ENCODE assay signal across 8 mouse cellular contexts in the genomic region with DNA sequence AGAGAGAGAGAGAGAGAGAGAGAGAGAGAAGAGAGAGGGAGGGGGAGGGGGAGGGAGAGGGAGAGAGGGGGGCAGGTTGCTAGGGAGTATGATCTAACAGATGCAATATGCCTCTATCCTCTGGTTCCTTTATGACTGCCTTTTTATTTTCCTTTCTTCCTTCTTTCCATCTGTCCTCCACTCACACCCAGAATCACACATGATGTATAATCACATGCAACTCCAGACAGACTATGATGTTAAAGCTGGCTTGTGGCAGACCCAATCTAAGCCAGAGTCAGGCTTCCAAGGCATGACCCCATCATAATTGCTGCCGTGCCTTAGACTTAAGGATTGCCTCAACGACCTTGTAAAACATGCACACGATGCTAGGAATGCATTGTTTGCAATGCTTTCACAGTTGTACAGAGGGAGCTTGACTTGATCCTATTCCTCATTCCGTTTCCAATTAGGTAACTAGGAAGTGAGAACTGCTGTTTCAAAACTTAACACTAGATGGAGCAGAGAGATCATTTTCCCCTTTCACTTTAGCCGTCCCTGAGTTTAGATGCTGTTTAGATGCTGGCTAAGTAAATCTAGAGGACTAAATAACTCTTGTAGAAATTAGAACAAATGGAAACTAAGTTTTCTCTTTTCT. TPM values are rescaled to one million over a fixed set of nuclear protein-coding genes. Genes with fewer than 3 reads are reported as not detected.
DNase-seq lines count a peak whose midpoint lies in the region; ATAC-seq and TF ChIP-seq lines count a peak whose summit lies in the region.

No protein-coding gene starts in this region.

- H3K27ac ChIP-seq in heart, embryonic 12.5 days (ENCODE audit: poor library complexity, severe bottlenecking) = no peak overlapping the region
- H3K27ac ChIP-seq in midbrain, embryonic 11.5 days (ENCODE audit: low read depth, low read length) = no peak overlapping the region
- H3K27ac ChIP-seq in midbrain, embryonic 10.5 days (replicated peaks) = no peak overlapping the region
- H3K27ac ChIP-seq in forebrain, postnatal 0 days (ENCODE audit: low read depth, low read length) = no peak overlapping the region
- H3K27ac ChIP-seq in midbrain, embryonic 14.5 days (replicated peaks; ENCODE audit: low read depth, low read length) = no peak overlapping the region

- peak; percentile 15 to 51 for DNase-seq in heart, adult 18-20 months
- peak; percentile 92 for DNase-seq in midbrain, embryonic 11.5 days (ENCODE audit: low spot score, missing footprints)
- DNase-seq in midbrain, embryonic 10.5 days (ENCODE audit: low spot score) = no peak
- peak; percentile 86 for DNase-seq in forebrain, postnatal 0 days
- peak; percentile 87 for DNase-seq in midbrain, embryonic 14.5 days
- DNase-seq in adrenal gland, postnatal 10 days = no peak

- no peak overlapping the region for H3K9ac ChIP-seq in heart, embryonic 12.5 days
- no peak overlapping the region for H3K9ac ChIP-seq in midbrain, embryonic 11.5 days (ENCODE audit: low read length)
- H3K9ac ChIP-seq in forebrain, postnatal 0 days = 0 out of 2 replicates have a peak overlapping the region, but pooled peaks have one; percentile 11
- no peak overlapping the region for H3K9ac ChIP-seq in midbrain, embryonic 14.5 days (replicated peaks; ENCODE audit: low read length)

- H3K36me3 ChIP-seq in heart, embryonic 12.5 days = no peaks in the 10 kb centered on the region
- H3K36me3 ChIP-seq in midbrain, embryonic 11.5 days (ENCODE audit: control insufficient read depth, insufficient read depth, low read length) = no peaks in the 10 kb centered on the region
- no peaks in the 10 kb centered on the region for H3K36me3 ChIP-seq in midbrain, embryonic 10.5 days
- H3K36me3 ChIP-seq in forebrain, postnatal 0 days (ENCODE audit: insufficient read depth) = no peaks in the 10 kb centered on the region
- no peaks in the 10 kb centered on the region for H3K36me3 ChIP-seq in midbrain, embryonic 14.5 days (ENCODE audit: control insufficient read depth, insufficient read depth, low read length)

- peak; percentile 90 for TF ChIP-seq CTCF in forebrain, postnatal 0 days (IDR thresholded peaks at IDR 0.05; ENCODE audit: low read depth)

- H3K4me1 ChIP-seq in heart, embryonic 12.5 days (replicated peaks) = no peaks in the 10 kb centered on the region; the same call in 1 of the 2 replicates
- H3K4me1 ChIP-seq in midbrain, embryonic 11.5 days (ENCODE audit: control insufficient read depth, insufficient read depth, low read length) = no peaks in the 10 kb centered on the region
- peaks cover 3% of the 10 kb centered on the region; the same call in 1 of the 2 replicates for H3K4me1 ChIP-seq in midbrain, embryonic 10.5 days
- H3K4me1 ChIP-seq in forebrain, postnatal 0 days (ENCODE audit: insufficient read depth) = peaks cover 3% of the 10 kb centered on the region; the same call in 1 of the 2 replicates
- no peaks in the 10 kb centered on the region for H3K4me1 ChIP-seq in midbrain, embryonic 14.5 days (ENCODE audit: control insufficient read depth, insufficient read depth, low read length)

- no peaks in the 10 kb centered on the region for H3K27me3 ChIP-seq in heart, embryonic 12.5 days (replicated peaks)
- H3K27me3 ChIP-seq in midbrain, embryonic 11.5 days (ENCODE audit: control insufficient read depth, insufficient read depth, low read length) = no peaks in the 10 kb centered on the region
- no peaks in the 10 kb centered on the region for H3K27me3 ChIP-seq in midbrain, embryonic 10.5 days (ENCODE audit: low read depth, poor library complexity, severe bottlenecking)
- H3K27me3 ChIP-seq in forebrain, postnatal 0 days (ENCODE audit: insufficient read depth, low read length) = no peaks in the 10 kb centered on the region
- no peaks in the 10 kb centered on the region for H3K27me3 ChIP-seq in midbrain, embryonic 14.5 days (ENCODE audit: control insufficient read depth, insufficient read depth, low read length)

- H3K4me2 ChIP-seq in heart, embryonic 12.5 days = no peak overlapping the region
- H3K4me2 ChIP-seq in midbrain, embryonic 11.5 days = no peak overlapping the region
- peak overlapping the region; percentile 18; the same call in 1 of the 2 replicates for H3K4me2 ChIP-seq in forebrain, postnatal 0 days (ENCODE audit: low read depth)
- 0 out of 2 replicates have a peak overlapping the region, but pooled peaks have one; percentile 11 for H3K4me2 ChIP-seq in midbrain, embryonic 14.5 days (ENCODE audit: low read length)

- WGBS in heart, embryonic 12.5 days = 5% methylated on average over 5 of the region's 5 CpGs
- 8% methylated on average over 5 of the region's 5 CpGs for WGBS in midbrain, embryonic 11.5 days
- 8% methylated on average over 5 of the region's 5 CpGs for WGBS in midbrain, embryonic 10.5 days
- 1% methylated on average over 5 of the region's 5 CpGs for WGBS in forebrain, postnatal 0 days
- WGBS in midbrain, embryonic 14.5 days = 5% methylated on average over 5 of the region's 5 CpGs

- H3K9me3 ChIP-seq in heart, embryonic 12.5 days (replicated peaks) = no peaks in the 10 kb centered on the region
- no peaks in the 10 kb centered on the region for H3K9me3 ChIP-seq in midbrain, embryonic 11.5 days (ENCODE audit: control insufficient read depth, low read length)
- no peaks in the 10 kb centered on the region for H3K9me3 ChIP-seq in midbrain, embryonic 10.5 days (replicated peaks)
- no peaks in the 10 kb centered on the region for H3K9me3 ChIP-seq in forebrain, postnatal 0 days (ENCODE audit: low read length)
- no peaks in the 10 kb centered on the region for H3K9me3 ChIP-seq in midbrain, embryonic 14.5 days (ENCODE audit: control insufficient read depth, low read length)

- H3K4me3 ChIP-seq in heart, embryonic 12.5 days = no peak overlapping the region
- H3K4me3 ChIP-seq in midbrain, embryonic 11.5 days (ENCODE audit: low read depth, low read length) = no peak overlapping the region
- no peak overlapping the region for H3K4me3 ChIP-seq in midbrain, embryonic 10.5 days
- no peak overlapping the region for H3K4me3 ChIP-seq in forebrain, postnatal 0 days (ENCODE audit: low read depth, low read length)
- no peak overlapping the region for H3K4me3 ChIP-seq in midbrain, embryonic 14.5 days (replicated peaks; ENCODE audit: low read depth, low read length)

- ATAC-seq in heart, embryonic 12.5 days (ENCODE audit: insufficient number of reproducible peaks, low FRiP score) = no peak
- no peak; the same call in 1 of the 2 replicates for ATAC-seq in midbrain, embryonic 11.5 days (ENCODE audit: low FRiP score)
- ATAC-seq in forebrain, postnatal 0 days = peak; percentile 93
- no peak for ATAC-seq in midbrain, embryonic 14.5 days (ENCODE audit: low FRiP score, low TSS enrichment)
- no peak for ATAC-seq in monocyte, adult 5-6 weeks (replicated peaks; ENCODE audit: insufficient number of reproducible peaks, low FRiP score, low TSS enrichment, poor library complexity, severe bottlenecking)

RNA-seq across cellular contexts. Expression of a gene that starts 28.1 kb away (rescaled TPM):
- 1 to 10 TPM; 6.2 to 7.8 TPM for total RNA-seq in heart, adult 18-20 months (2021)
- polyA plus RNA-seq in heart, embryonic 12.5 days (2016; fragmentation: Nextera tagmentation; extraction: Ambion mirVana) = 2.2 and 3.8 TPM in 2 replicates
- polyA plus RNA-seq in midbrain, embryonic 11.5 days (2014; fragmentation: Nextera tagmentation; extraction: Ambion mirVana) = 1.3 and 1.5 TPM in 2 replicates
- 0.91 and 1.1 TPM in 2 replicates for polyA plus RNA-seq in midbrain, embryonic 10.5 days (2016; fragmentation: Nextera tagmentation; extraction: Ambion mirVana)
- total RNA-seq in forebrain, postnatal 0 days (2014; rRNA removed) = 0.95 and 1.3 TPM in 2 replicates
- 1.1 and 1.3 TPM in 2 replicates for polyA plus RNA-seq in forebrain, postnatal 0 days (2015; fragmentation: Nextera tagmentation; extraction: Ambion mirVana)
- polyA plus RNA-seq in midbrain, embryonic 14.5 days (2014; fragmentation: Nextera tagmentation; extraction: Ambion mirVana) = 0.65 and 2.0 TPM in 2 replicates
- total RNA-seq in adrenal gland, postnatal 10 days (2021) = 1 to 10 TPM; 6.6 to 7.7 TPM
- 1.8 to 10.0 TPM in 2 of 3 replicates, not detected in the other for total RNA-seq in monocyte, adult 5-6 weeks (2017)

RNA-seq across cellular contexts. Expression of a gene that starts 56.9 kb away (rescaled TPM):
- 1 to 10 TPM; 5.0 to 5.1 TPM for total RNA-seq in heart, adult 18-20 months (2021)
- polyA plus RNA-seq in heart, embryonic 12.5 days (2016; fragmentation: Nextera tagmentation; extraction: Ambion mirVana) = 5.4 TPM in 2 replicates
- polyA plus RNA-seq in midbrain, embryonic 11.5 days (2014; fragmentation: Nextera tagmentation; extraction: Ambion mirVana) = 8.1 and 9.8 TPM in 2 replicates
- polyA plus RNA-seq in midbrain, embryonic 10.5 days (2016; fragmentation: Nextera tagmentation; extraction: Ambion mirVana) = 9.0 and 9.7 TPM in 2 replicates
- total RNA-seq in forebrain, postnatal 0 days (2014; rRNA removed) = 22.6 and 27.3 TPM in 2 replicates
- 10.8 and 15.0 TPM in 2 replicates for polyA plus RNA-seq in forebrain, postnatal 0 days (2015; fragmentation: Nextera tagmentation; extraction: Ambion mirVana)
- 8.7 and 9.9 TPM in 2 replicates for polyA plus RNA-seq in midbrain, embryonic 14.5 days (2014; fragmentation: Nextera tagmentation; extraction: Ambion mirVana)
- 1 to 10 TPM; 7.9 to 8.7 TPM for total RNA-seq in adrenal gland, postnatal 10 days (2021)
- total RNA-seq in monocyte, adult 5-6 weeks (2017) = 0.39 TPM in 1 of 3 replicates, not detected in the others

Comparison
In these comparisons a context has a peak if more than half of its experiments do, and no peak if none do; other contexts are left out.
1. DNase-seq: peak in heart, adult 18-20 months (2 of 2), midbrain, embryonic 11.5 days (single experiment), forebrain, postnatal 0 days (single experiment) and midbrain, embryonic 14.5 days (single experiment); none in midbrain, embryonic 10.5 days (single experiment) and adrenal gland, postnatal 10 days (single experiment).
2. H3K4me2 ChIP-seq: peak in forebrain, postnatal 0 days (single experiment) and midbrain, embryonic 14.5 days (single experiment); none in heart, embryonic 12.5 days (single experiment) and midbrain, embryonic 11.5 days (single experiment).